Mouse (Mus musculus): ENCODE data around the gene Spg7.
"Not testable (repeated sequence)": the region's sequence is repeated elsewhere in the genome, so short reads cannot be mapped to it uniquely, and the experiment has no call there.

Gene Spg7

GRCm38 (mm10) chr8:123062721-123063120 lies at the start of gene Spg7:
Spg7 (plus strand) TSS chr8:123062942.
- no peak for DNase-seq (ENCODE audit: low read depth, low spot score)

- peak; percentile 63 for DNase-seq (ENCODE audit: low read depth, low spot score)
Observed at GRCm38 (mm10) chr8:123014429-123014828, 48.3 kb upstream of the Spg7 start.

DNA sequence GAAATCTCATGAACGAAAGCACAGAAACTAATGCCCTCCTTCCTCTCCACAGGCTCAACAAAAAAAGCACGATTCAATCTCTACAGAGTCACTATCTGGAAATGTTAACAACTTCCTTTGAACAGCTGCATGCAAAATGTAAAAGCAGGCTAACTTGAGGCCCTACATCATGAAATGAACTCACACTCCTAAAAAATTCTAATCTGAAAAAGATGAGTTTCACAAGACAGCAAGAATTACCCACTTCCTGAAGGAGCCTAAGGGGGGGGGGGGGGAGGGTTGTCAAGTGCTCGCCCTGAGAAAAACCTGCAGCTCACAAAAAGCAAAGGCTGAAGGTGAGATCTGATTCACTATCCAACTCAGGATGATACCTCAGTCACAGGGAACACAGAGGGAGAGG lies 47.7 kb upstream of the Spg7 start:
- no peak for DNase-seq (ENCODE audit: low read depth, low spot score)

- no peak for DNase-seq (ENCODE audit: low read depth, low spot score)
Observed at GRCm38 (mm10) chr8:123017143-123017542, 45.6 kb upstream of the Spg7 start.

DNA sequence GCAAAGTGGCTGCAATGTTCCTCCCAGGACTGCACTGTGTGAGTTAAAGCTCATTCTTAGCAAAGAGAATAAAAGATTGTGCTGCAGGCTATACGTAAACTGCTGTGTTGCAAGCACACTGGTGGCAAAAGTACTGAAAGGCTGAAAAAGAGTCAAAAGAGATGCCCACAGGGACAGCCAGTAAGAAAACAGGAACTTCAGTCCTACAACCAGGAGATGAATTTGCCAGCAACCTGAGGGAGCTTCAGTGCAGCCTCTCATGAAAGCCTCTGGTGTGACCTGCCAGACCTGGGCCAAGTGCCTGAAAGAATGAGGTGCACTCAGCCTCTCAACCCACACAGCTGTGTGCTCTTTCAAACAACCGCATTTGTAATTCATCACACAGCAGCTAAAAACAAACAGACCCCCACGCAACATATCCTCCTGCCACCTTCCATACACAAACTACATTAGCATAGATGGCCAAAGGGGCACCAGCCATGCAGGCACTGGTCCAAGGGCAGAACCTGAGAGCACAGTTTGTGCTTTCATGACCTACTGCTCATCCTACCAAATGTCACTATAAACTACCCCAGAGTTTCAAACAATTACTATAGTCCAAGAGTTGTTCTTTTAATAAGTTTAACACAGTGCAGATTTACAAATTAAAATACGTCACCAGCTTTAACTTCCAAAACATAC lies 44.1 kb upstream of the Spg7 start:
- DNase-seq (ENCODE audit: low read depth, low spot score): no peak

- DNase-seq (ENCODE audit: low read depth, low spot score): no peak
Observed at GRCm38 (mm10) chr8:123020084-123020483, 42.7 kb upstream of the Spg7 start.

DNA sequence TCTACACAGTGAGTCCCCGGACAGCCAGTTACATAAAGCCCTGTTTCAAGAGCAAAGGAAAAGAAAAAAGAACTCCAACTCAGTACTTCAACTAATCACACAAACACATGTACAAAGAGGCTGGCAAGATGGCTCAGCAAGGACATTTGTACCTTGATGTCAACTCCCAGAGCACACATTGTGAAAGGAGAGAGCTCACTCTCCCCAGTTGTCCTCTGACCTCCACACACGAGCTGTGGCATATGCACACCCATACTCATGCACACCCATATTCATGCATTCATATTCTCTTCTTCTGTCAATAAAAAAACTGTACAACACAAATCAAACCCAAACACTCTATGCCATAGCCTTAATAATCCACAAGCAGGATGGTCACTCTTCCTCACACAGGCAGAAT lies 41.9 kb upstream of the Spg7 start:
- DNase-seq (ENCODE audit: low read depth, low spot score): no peak

- DNase-seq (ENCODE audit: low read depth, low spot score): no peak
Observed at GRCm38 (mm10) chr8:123021259-123021658, 41.5 kb upstream of the Spg7 start.

DNA sequence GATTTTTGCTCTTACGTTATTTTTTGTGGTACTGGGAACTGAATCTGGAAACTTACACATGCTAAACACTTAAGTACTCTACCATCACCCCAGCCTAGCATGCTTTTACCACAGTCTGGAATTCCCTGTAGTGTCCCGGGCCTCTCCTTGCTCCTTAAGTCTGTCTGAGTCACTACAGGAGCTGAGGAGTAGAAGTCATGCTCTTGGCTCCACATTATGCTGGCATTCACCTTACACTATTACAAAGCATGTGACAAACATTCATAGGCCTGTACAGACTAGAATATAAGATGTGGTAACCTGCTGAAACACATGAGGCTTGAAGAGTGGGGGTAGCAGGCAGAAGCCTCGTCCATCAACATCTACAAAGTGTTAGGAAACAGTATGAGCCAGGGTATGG lies 40.0 kb upstream of the Spg7 start:
- no peak for DNase-seq (ENCODE audit: low read depth, low spot score)

- DNase-seq (ENCODE audit: low read depth, low spot score): no peak
Observed at GRCm38 (mm10) chr8:123024226-123024625, 38.5 kb upstream of the Spg7 start.

DNA sequence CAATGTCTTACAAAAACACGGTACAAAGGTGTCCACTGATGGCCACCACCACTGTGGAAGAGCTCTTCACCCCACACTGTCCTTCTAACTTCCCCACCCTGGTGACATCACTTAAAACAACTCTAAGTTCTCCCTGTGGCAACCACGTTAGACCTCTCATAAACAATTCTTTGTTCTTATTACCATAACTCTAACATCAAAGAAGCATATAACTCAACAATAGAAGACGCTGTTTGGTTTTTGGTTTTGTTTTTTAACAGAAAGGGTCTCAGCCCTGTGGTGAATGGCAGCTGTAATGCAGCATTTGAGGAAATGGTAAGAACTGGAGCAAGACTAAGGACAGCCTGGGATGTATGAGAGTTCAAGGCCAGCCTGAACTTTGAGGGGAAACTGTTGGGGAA lies 36.8 kb upstream of the Spg7 start:
- no peak for DNase-seq (ENCODE audit: low read depth, low spot score)

DNA sequence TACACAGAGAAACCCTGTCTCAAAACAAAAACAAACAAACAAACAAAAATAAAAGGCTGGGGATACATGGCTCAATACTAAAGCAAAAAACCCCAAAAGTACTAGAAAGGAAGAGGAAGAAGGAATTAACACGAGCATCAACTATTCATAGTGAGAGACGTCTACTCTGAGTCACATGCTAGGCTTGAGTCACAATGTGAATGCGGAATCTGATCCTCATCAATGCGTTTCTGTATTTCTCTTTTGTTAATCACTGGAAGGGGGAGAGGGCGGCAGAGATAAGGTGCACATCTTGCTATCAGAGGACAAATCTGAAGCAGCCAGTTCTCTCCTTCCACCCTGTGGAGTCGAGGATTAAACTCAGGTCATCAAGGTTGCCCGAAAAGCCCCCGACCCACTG lies 35.0 kb upstream of the Spg7 start:
- no peak for DNase-seq (ENCODE audit: low read depth, low spot score)

- DNase-seq (ENCODE audit: low read depth, low spot score): not testable (repeated sequence)
Observed at GRCm38 (mm10) chr8:123030091-123030490, 32.7 kb upstream of the Spg7 start.

GRCm38 (mm10) chr8:123031321-123031978 lies 31.3 kb upstream of the Spg7 start:
- DNase-seq (ENCODE audit: low read depth, low spot score): no peak

- peak; percentile 32 for DNase-seq (ENCODE audit: low read depth, low spot score)
Observed at GRCm38 (mm10) chr8:123032730-123033129, 30.0 kb upstream of the Spg7 start.

DNA sequence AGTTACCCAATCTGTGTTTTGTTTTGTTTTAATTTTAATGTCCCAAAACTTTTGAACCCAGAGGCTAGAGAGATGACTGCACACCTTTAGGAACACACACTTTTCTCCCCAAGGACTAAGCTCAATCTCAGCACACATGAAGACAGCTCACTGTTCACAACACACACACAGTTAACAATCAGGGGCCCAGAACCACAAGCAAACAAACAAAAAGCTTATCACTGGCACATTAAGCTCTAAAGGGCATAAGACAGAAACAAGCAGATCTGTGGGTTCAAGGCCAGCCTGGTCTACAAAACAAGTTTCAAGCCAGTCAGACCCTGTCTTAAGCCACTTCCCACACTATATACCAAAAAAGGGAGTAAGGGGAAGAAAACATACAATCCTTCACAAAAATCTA lies 29.3 kb upstream of the Spg7 start:
- no peak for DNase-seq (ENCODE audit: low read depth, low spot score)

DNA sequence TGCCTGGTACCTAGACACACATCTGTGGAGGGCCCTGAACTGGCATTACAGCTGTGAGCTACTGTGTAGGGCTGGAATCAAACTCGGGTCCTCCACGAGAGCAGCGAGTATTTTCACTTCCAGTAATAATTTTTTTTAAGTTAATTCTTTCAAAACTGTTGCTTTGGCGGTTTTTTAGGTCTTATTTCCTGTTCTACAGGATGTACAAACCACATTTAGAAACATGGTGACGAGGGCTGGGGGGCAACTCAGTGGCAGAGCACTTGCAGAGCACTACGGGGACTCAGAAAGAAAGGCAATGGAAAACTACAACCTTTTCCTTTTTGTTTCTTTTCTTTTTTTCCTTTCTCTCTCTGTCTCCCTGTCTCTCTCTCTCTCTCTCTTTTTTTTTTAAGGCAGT lies 28.6 kb upstream of the Spg7 start:
- DNase-seq (ENCODE audit: low read depth, low spot score): no peak

GRCm38 (mm10) chr8:123036956-123037355 lies 25.8 kb upstream of the Spg7 start:
- no peak for DNase-seq (ENCODE audit: low read depth, low spot score)

DNA sequence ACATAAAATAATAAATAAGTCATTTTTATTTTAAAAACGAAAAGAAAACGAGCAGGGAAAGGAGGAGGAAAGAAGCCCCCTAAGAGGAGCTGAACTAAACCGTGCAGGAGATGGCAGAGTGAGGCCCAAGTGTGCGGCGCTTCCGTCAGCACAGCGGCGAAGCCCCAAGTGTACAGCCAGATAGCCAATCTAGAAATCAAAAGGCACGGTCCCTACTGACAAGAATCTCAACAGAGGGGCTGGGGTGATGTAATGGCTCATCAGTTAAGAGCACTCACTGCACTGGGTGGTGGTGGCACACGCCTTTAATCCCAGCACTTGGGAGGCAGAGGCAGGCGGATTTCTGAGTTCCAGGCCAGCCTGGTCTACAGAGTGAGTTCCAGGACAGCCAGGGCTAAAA lies 25.3 kb upstream of the Spg7 start:
- no peak for DNase-seq (ENCODE audit: low read depth, low spot score)

DNA sequence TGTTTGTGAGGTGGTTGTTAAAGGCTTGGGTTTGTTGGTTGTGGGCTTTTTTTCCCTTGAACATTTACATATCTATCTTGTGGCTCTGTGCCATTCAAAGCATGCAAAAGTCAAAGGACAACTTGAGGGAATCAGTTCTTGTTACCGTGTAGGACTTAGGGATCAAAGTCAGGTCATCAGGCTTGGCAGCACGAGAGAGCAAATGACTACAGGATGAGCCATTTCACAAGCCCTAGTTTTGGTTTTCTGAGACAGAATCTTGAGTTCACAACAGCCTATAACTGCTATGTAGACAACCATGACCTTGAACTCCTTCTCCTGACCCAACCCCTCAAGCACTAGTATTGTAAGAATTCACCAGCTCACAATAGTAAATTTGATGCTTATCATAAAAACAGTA lies 24.4 kb upstream of the Spg7 start:
- no peak for DNase-seq (ENCODE audit: low read depth, low spot score)

- no peak for DNase-seq (ENCODE audit: low read depth, low spot score)
Observed at GRCm38 (mm10) chr8:123039376-123040109, 23.2 kb upstream of the Spg7 start.

- no peak for DNase-seq (ENCODE audit: low read depth, low spot score)
Observed at GRCm38 (mm10) chr8:123040110-123040650, 22.6 kb upstream of the Spg7 start.
